Mouse (Mus musculus): ENCODE measurements around the gene 2010109A12Rik. TPM values are rescaled to one million over a fixed set of nuclear protein-coding genes. Genes with fewer than 3 reads are reported as not detected.

The 2010109A12Rik gene
- polyA plus RNA-seq, 1 experiment from 2014 or later, result 1.8 TPM

- no peaks in the 10 kb centered on the region for H3K27me3 ChIP-seq
- no peaks in the 10 kb centered on the region for H3K36me3 ChIP-seq
- no peak overlapping the region for H3K9ac ChIP-seq
- no peak for ATAC-seq (ENCODE audit: insufficient number of reproducible peaks, low FRiP score, low TSS enrichment, low read depth)
- H3K4me1 ChIP-seq, result no peaks in the 10 kb centered on the region
- H3K9me3 ChIP-seq, result no peaks in the 10 kb centered on the region; the same call in 1 of the 2 replicates
- H3K4me3 ChIP-seq, result no peak overlapping the region
- no peak overlapping the region for H3K27ac ChIP-seq
- no peak overlapping the region for H3K4me2 ChIP-seq
These were observed 53.0 kb downstream of the 2010109A12Rik start for GRCm38 (mm10) chr5:93259349-93259748.

GRCm38 (mm10) chr5:93260983-93261382 lies 54.7 kb downstream of the 2010109A12Rik start:
- Histone ChIP-seq H3K4me1 (peaks cover 7% of the 10 kb centered on the region), H3K27me3 (no peaks in the 10 kb centered on the region), H3K27ac (no peak overlapping the region), H3K9ac (no peak overlapping the region), H3K4me2 (no peak overlapping the region), H3K36me3 (no peaks in the 10 kb centered on the region), H3K9me3 (no peaks in the 10 kb centered on the region; the same call in 1 of the 2 replicates), H3K4me3 (no peak overlapping the region)
- no peak for ATAC-seq (ENCODE audit: insufficient number of reproducible peaks, low FRiP score, low TSS enrichment, low read depth)
- WGBS, result 25% methylated on average over 3 of the region's 3 CpGs

- H3K4me3 ChIP-seq, result no peak overlapping the region
- no peak overlapping the region for H3K27ac ChIP-seq
- no peak overlapping the region for H3K9ac ChIP-seq
- no peaks in the 10 kb centered on the region for H3K27me3 ChIP-seq
- H3K36me3 ChIP-seq, result no peaks in the 10 kb centered on the region
- no peaks in the 10 kb centered on the region for H3K9me3 ChIP-seq
- peaks cover 12% of the 10 kb centered on the region for H3K4me1 ChIP-seq
- ATAC-seq (ENCODE audit: insufficient number of reproducible peaks, low FRiP score, low TSS enrichment, low read depth), result no peak
- 71% methylated on average over 2 of the region's 2 CpGs for WGBS
- H3K4me2 ChIP-seq, result no peak overlapping the region
These were observed 56.4 kb downstream of the 2010109A12Rik start for GRCm38 (mm10) chr5:93262751-93263150.

Other genes with a start within 250 kb of the 2010109A12Rik start
- 0.41 and 0.65 TPM in 2 replicates for gene Sowahb, start 161.5 kb upstream of the 2010109A12Rik start, polyA plus RNA-seq (2015; fragmentation: Nextera tagmentation; extraction: Ambion mirVana)
- 180 and 188 TPM in 2 replicates for gene Sept11, start 113.1 kb upstream of the 2010109A12Rik start, polyA plus RNA-seq (2015; fragmentation: Nextera tagmentation; extraction: Ambion mirVana)
- 71.1 and 93.7 TPM in 2 replicates for gene Ccni, start within 50 bp of the 2010109A12Rik start, polyA plus RNA-seq (2015; fragmentation: Nextera tagmentation; extraction: Ambion mirVana)
- 59.0 and 61.4 TPM in 2 replicates for gene Ccng2, start 60.7 kb downstream of the 2010109A12Rik start, polyA plus RNA-seq (2015; fragmentation: Nextera tagmentation; extraction: Ambion mirVana)

Measured in limb, embryonic 15.5 days (tissue).